25 mouse cellular contexts compared by ENCODE assay signal in the genomic region with DNA sequence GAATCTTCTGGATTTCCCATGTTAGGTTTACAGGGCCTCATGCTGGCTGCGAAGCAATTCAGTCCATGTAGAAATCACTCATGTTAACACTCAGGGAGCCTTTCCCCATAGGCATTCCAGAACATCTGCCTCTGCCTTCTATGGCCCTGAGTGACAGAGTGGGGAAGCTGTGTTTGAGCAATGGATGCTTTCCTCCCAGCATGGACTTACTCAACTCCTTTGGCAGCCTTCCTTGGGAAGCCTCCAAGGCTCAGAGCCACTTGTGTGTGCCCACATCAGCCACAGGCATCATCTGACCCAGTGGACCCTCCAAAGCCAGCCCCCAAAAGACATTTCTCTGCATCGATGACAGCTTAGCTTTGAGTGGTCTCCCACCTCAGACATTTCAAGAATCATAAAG.
"Had no signal": no experiment of that assay in that cellular context is flagged by ENCODE, and none has a peak within 500 bp of the region (broad histone marks: within the 10 kb centered on the region; RNA-seq: fewer than 3 reads in every experiment).

No protein-coding gene starts in this region.

- H3K9me3 ChIP-seq: heart, embryonic 10.5 days; heart, embryonic 12.5 days; hindbrain, embryonic 10.5 days; hindbrain, embryonic 12.5 days; intestine, embryonic 15.5 days; limb, embryonic 13.5 days; limb, embryonic 15.5 days had no signal

- H3K9ac ChIP-seq: heart, embryonic 12.5 days; hindbrain, embryonic 12.5 days; hindbrain, embryonic 14.5 days; intestine, embryonic 15.5 days; limb, embryonic 13.5 days; limb, embryonic 15.5 days; liver, embryonic 12.5 days; liver, embryonic 14.5 days had no signal

- H3K27me3 ChIP-seq: heart, embryonic 12.5 days; hindbrain, embryonic 12.5 days; intestine, embryonic 15.5 days; limb, embryonic 13.5 days; limb, embryonic 15.5 days; liver, embryonic 12.5 days had no signal

- H3K36me3 ChIP-seq: heart, embryonic 10.5 days; heart, embryonic 12.5 days; hindbrain, embryonic 10.5 days; hindbrain, embryonic 12.5 days; intestine, embryonic 15.5 days; limb, embryonic 13.5 days; limb, embryonic 15.5 days; liver, embryonic 12.5 days had no signal

- H3K4me3 ChIP-seq: heart, embryonic 10.5 days; heart, embryonic 12.5 days; hindbrain, embryonic 10.5 days; hindbrain, embryonic 12.5 days; intestine, embryonic 15.5 days; layer of hippocampus, adult 2 months; left cerebral cortex, adult 2 months; limb, embryonic 13.5 days; limb, embryonic 15.5 days; liver, embryonic 12.5 days had no signal

- DNase-seq: gastrocnemius, postnatal 14 days; heart, adult 18-20 months; heart, postnatal 10 days; heart, postnatal 4 days; kidney, adult 18-20 months; kidney, adult 8-10 months; kidney, postnatal 10 days; kidney, postnatal 25 days; kidney, postnatal 4 days; left cerebral cortex, postnatal 4 days had no signal

- H3K4me2 ChIP-seq: heart, embryonic 12.5 days; hindbrain, embryonic 12.5 days; hindbrain, embryonic 14.5 days; intestine, embryonic 15.5 days; limb, embryonic 13.5 days; limb, embryonic 15.5 days; liver, embryonic 12.5 days had no signal

- H3K27ac ChIP-seq: heart, embryonic 10.5 days; hindbrain, embryonic 10.5 days; hindbrain, embryonic 12.5 days; hindbrain, embryonic 14.5 days; intestine, embryonic 15.5 days; layer of hippocampus, adult 2 months; left cerebral cortex, adult 2 months; limb, embryonic 13.5 days; limb, embryonic 15.5 days; liver, embryonic 12.5 days; liver, embryonic 14.5 days had no signal

- ATAC-seq: hindbrain, embryonic 16.5 days; inflammation-experienced regulatory T-cells, adult 6 months; intestine, embryonic 15.5 days; intestine, postnatal 0 days; liver, embryonic 12.5 days had no signal

- H3K4me1 ChIP-seq: heart, embryonic 10.5 days; heart, embryonic 12.5 days; hindbrain, embryonic 10.5 days; hindbrain, embryonic 12.5 days; intestine, embryonic 15.5 days; limb, embryonic 13.5 days; limb, embryonic 15.5 days; liver, embryonic 12.5 days had no signal
